Mouse (Mus musculus) liver, postnatal 0 days (tissue): Measurements from ENCODE around the gene Mettl7a1.

ENCODE experiments used
- CTCF ChIP-seq: sonication (generic); IDR thresholded peaks from 2 replicates; pipeline ENCODE4 v1.5.1; 2016; ENCODE audit warnings: antibody characterized with exemption, low read depth
- EP300 ChIP-seq: IDR thresholded peaks from 2 replicates; pipeline ENCODE4 v1.6.1; 2016; ENCODE audit warnings: antibody characterized with exemption, low read depth, mild to moderate bottlenecking

DNA sequence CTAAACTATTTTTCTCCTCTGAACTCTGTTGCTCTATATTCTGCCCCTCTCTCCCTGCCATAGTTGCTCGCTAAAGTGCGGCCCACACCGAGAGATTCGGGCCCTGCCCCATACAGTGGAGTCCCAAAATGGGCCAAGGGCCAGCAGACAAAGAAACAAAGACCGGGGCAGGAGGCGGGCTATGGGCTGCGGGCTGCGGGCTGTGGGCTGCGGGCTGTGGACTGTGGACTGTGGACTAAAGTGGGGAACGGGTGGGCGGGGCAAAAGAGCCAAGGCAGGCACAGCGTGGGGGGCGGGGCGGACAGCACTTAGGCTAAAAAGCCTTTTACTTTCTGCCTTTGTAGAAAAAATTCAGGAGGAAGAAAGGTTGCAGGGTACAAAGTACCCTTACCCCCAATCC is 42.8 kb downstream of the Mettl7a1 start:
- TF ChIP-seq CTCF, result no peak
- no peak for TF ChIP-seq EP300
